Mouse (Mus musculus) lung, adult 2 months (tissue): ENCODE data around the gene Vsig2. TPM values are rescaled to one million over a fixed set of nuclear protein-coding genes. Genes with fewer than 3 reads are reported as not detected.

Experiments used
- DNase-seq: peaks from one replicate; pipeline ENCODE4 v3.0.0; 2022
- H3K4me1 ChIP-seq: fragments of 200-500 bp; 2 replicates; pipeline ENCODE4 v1.6.1; 2011; ENCODE audit warnings: low read length; ENCODE audit not compliant: control insufficient read depth, insufficient read depth
- H3K4me3 ChIP-seq: fragments of 200-500 bp; replicated peaks from 2 replicates; pipeline ENCODE3; 2011; ENCODE audit warnings: low read depth, mild to moderate bottlenecking, control low read depth, low read length; ENCODE audit errors: extremely low read depth
- CTCF ChIP-seq: fragments of 200-500 bp; IDR thresholded peaks from 2 replicates; pipeline ENCODE4 v1.5.1; 2011; ENCODE audit warnings: mild to moderate bottlenecking, low read length, control low read depth; ENCODE audit not compliant: insufficient read depth
- POLR2A ChIP-seq: fragments of 200-500 bp; IDR thresholded peaks from 2 replicates; pipeline ENCODE4 v1.6.1; 2011; ENCODE audit warnings: low read depth, mild to moderate bottlenecking, control low read depth, low read length, borderline replicate concordance; ENCODE audit errors: extremely low read depth
- WGBS: fragments of 180-500 bp; shearing (Covaris S2); methylation state at CpG from one replicate; pipeline ENCODE4 v1.1.7; 2018; 5-methylcytosine and 5-hydroxymethylcytosine counted together
- polyA plus RNA-seq: library from polyadenylated mRNA; depleted of rRNA; stranded (reverse); fragments of >200 nt; gene quantifications from 2 replicates; pipeline ENCODE4 v1.2.3, GENCODE M21; 2012; rRNA removed

Gene Vsig2
- polyA plus RNA-seq, 1 experiment: 60.7 TPM

DNA sequence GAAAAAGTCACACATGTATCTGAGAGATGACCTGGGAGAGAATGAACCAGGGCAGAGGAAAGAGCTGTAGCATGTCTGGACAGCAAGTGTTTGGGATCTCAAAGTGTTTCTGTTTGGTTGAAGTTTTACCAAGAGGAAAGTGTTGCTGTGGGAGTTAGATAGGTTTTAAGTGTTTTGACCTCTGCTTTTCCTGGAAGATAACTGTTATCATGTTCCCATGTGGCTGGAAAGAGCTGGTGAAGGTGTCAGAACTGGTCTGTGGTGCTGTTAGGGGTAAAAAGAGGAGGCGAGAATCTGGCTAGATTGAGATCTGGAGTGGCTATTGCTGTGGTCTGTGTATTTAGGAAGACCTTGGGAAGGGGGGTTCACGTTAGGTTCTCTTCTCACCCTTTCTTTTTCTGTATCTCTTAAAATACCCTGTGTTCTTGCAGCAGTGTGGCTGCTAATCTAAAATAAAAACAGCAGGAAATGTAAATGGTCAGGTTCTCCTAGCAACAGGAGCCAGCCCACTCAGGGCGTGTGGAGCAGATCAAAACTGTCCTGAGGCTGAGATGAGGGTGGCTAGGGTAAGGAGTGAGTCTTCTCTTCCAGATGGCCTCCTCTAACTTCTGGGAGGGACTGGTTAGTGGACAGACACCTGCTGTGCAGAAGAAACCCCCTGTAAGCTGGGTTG lies 33.3 kb downstream of the Vsig2 start:
- Histone ChIP-seq H3K4me1 (peaks cover 10% of the 10 kb centered on the region; the same call in 1 of the 2 replicates), H3K4me3 (no peak overlapping the region)
- TF ChIP-seq CTCF: no peak
- TF ChIP-seq POLR2A: no peak
- 50% methylated on average over 3 of the region's 3 CpGs for WGBS
- DNase-seq: no peak

GRCm38 (mm10) chr9:37576436-37576930 lies 37.4 kb downstream of the Vsig2 start:
- 42% methylated on average over 14 of the region's 14 CpGs for WGBS
- DNase-seq: no peak
- no peaks in the 10 kb centered on the region for H3K4me1 ChIP-seq

GRCm38 (mm10) chr9:37583594-37583993 lies 44.5 kb downstream of the Vsig2 start:
- Histone ChIP-seq H3K4me3 (no peak overlapping the region), H3K4me1 (no peaks in the 10 kb centered on the region)
- WGBS: 86% methylated on average over 5 of the region's 5 CpGs
- no peak for TF ChIP-seq POLR2A
- no peak for TF ChIP-seq CTCF
- no peak for DNase-seq

More at GRCm38 (mm10) chr9:37576436-37576930, 37.4 kb downstream of the Vsig2 start:
- no peak for TF ChIP-seq CTCF
- TF ChIP-seq POLR2A: no peak
- no peak overlapping the region for H3K4me3 ChIP-seq

- no peaks in the 10 kb centered on the region for H3K4me1 ChIP-seq
- no peak overlapping the region for H3K4me3 ChIP-seq
- TF ChIP-seq CTCF (no peak), POLR2A (no peak)
- WGBS: 79% methylated on average over 4 of the region's 4 CpGs
- no peak for DNase-seq
Observed at GRCm38 (mm10) chr9:37586718-37587117, 47.7 kb downstream of the Vsig2 start.

- no peak overlapping the region for H3K4me3 ChIP-seq
- WGBS: 84% methylated on average over 4 of the region's 4 CpGs
- H3K4me1 ChIP-seq: no peaks in the 10 kb centered on the region
- no peak for DNase-seq
- TF ChIP-seq CTCF (no peak), POLR2A (no peak)
Observed at GRCm38 (mm10) chr9:37590381-37590780, 51.3 kb downstream of the Vsig2 start.

GRCm38 (mm10) chr9:37592025-37592424 lies 53.0 kb downstream of the Vsig2 start:
- no peak for DNase-seq
- TF ChIP-seq POLR2A: no peak
- TF ChIP-seq CTCF: no peak
- Histone ChIP-seq H3K4me1 (no peaks in the 10 kb centered on the region), H3K4me3 (no peak overlapping the region)
- WGBS: 78% methylated on average over 2 of the region's 2 CpGs

DNA sequence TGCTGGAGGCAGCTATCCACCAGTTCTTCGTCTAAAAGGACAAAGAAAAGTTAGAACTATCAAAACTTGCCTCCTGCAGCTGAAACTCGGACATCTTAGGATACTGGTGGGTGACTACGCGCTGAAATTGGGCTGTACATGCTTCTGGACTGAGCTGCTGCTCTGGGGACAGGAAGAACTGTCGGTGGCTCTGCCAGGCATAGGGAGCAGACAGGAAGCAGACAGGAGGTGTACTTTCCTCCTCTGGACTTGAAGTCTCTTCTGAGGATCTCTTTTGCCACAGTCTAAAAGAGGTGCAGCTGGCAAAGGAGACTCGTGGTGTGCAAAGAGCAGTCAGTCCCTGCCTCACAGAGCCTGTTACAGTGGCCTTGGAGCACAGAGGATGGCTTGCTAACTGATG lies 53.6 kb downstream of the Vsig2 start:
- Histone ChIP-seq H3K4me1 (no peaks in the 10 kb centered on the region), H3K4me3 (no peak overlapping the region)
- TF ChIP-seq CTCF (no peak), POLR2A (no peak)
- 35% methylated on average over 6 of the region's 6 CpGs for WGBS
- DNase-seq: no peak

GRCm38 (mm10) chr9:37593690-37594089 lies 54.6 kb downstream of the Vsig2 start:
- Histone ChIP-seq H3K4me3 (no peak overlapping the region), H3K4me1 (no peaks in the 10 kb centered on the region)
- DNase-seq: no peak
- WGBS: 82% methylated on average over 3 of the region's 3 CpGs
- TF ChIP-seq CTCF (no peak), POLR2A (no peak)

Other genes with a start within 250 kb of the Vsig2 start
- gene Ccdc15, start 190.8 kb upstream of the Vsig2 start, polyA plus RNA-seq: 1.7 and 2.1 TPM in 2 replicates
- gene Hepacam, start 171.9 kb upstream of the Vsig2 start, polyA plus RNA-seq: 2.0 and 2.9 TPM in 2 replicates
- gene Robo4, start 137.4 kb upstream of the Vsig2 start, polyA plus RNA-seq: 67.8 and 88.4 TPM in 2 replicates
- gene Robo3, start 106.0 kb upstream of the Vsig2 start, polyA plus RNA-seq: 0.07 and 0.22 TPM in 2 replicates
- 22.9 and 28.5 TPM in 2 replicates for gene Msantd2, start 49.9 kb upstream of the Vsig2 start, polyA plus RNA-seq
- gene Esam, start 11.2 kb upstream of the Vsig2 start, polyA plus RNA-seq: 229 and 240 TPM in 2 replicates
- gene Nrgn, start 13.6 kb downstream of the Vsig2 start, polyA plus RNA-seq: 19.8 and 20.2 TPM in 2 replicates
- 6.2 and 9.3 TPM in 2 replicates for gene Siae, start 16.4 kb downstream of the Vsig2 start, polyA plus RNA-seq
- 2.6 and 3.1 TPM in 2 replicates for gene Spa17, start 74.5 kb downstream of the Vsig2 start, polyA plus RNA-seq
- gene Tbrg1, start 118.1 kb downstream of the Vsig2 start, polyA plus RNA-seq: 32.7 and 44.5 TPM in 2 replicates
- gene Panx3, start 130.0 kb downstream of the Vsig2 start, polyA plus RNA-seq: not detected in 2 replicates
- gene Olfr160, start 177.0 kb downstream of the Vsig2 start, polyA plus RNA-seq: not detected in 2 replicates
- gene Olfr874, start 205.9 kb downstream of the Vsig2 start, polyA plus RNA-seq: not detected in 2 replicates
- 0.11 TPM in 1 of 2 replicates, not detected in the other for gene Olfr875, start 232.6 kb downstream of the Vsig2 start, polyA plus RNA-seq